Comparison of ENCODE assay signal across 20 mouse cellular contexts in the genomic region with DNA sequence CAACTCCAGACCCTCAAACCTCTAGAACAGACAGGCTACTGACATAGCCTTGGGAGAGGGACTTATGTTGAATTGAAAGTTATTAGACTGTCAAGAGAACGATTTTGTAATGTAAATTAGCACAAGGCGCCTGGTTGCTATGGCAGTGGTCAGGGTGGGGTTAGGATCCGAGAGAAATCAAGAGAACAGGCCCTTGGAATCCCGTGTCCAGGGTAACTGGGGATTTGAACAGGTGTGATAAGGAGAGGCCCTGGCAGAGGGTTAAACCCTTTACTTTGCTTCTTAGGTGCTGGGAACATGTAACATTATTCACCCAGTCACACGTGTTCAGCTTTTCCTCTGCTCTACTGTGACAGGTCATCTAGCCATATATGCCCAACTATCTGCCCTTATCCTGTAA.
DNase-seq lines count a peak whose midpoint lies in the region; ATAC-seq and TF ChIP-seq lines count a peak whose summit lies in the region.
"Had no signal": no experiment of that assay in that cellular context is flagged by ENCODE, and none has a peak within 500 bp of the region (broad histone marks: within the 10 kb centered on the region; RNA-seq: fewer than 3 reads in every experiment).

No protein-coding gene starts in this region.

- no peak overlapping the region for H3K4me3 ChIP-seq in heart, embryonic 16.5 days (ENCODE audit: low read length)
- H3K4me3 ChIP-seq in left cerebral cortex, adult 2 months: no peak overlapping the region
- H3K4me3 ChIP-seq in stomach, embryonic 14.5 days (ENCODE audit: low read depth, low read length): no peak overlapping the region
- H3K4me3 ChIP-seq: embryonic facial prominence, embryonic 12.5 days; gastrocnemius, adult 2 months; hindbrain, embryonic 12.5 days; megakaryocyte, embryonic 14.5 days had no signal

- intact Hi-C loops in left cerebral cortex, adult 2 months (cut with DNase I): loop anchor here (5.0 to 10.0 kb wide), 4 partner anchors 71 to 409 kb away; partner anchors contain the start of gene 4933402D24Rik
- intact Hi-C loops in left cerebral cortex, postnatal 10 days (cut with DNase I): loop anchor here (5.0 to 10.0 kb wide), 2 partner anchors 79 to 406 kb away; no protein-coding TSS in a partner anchor
- intact Hi-C loops in heart, postnatal 14 days (cut with DNase I): loop anchor here (10.0 kb wide), 1 partner anchor 496 kb away; the partner anchor contains the start of gene Creb1

- no peak for DNase-seq in heart, adult 18-20 months
- DNase-seq in left cerebral cortex, adult 2 months (ENCODE audit: extremely low spot score in 1 of 2, low spot score in 2 of 2): no peak
- DNase-seq in left cerebral cortex, postnatal 10 days (ENCODE audit: extremely low spot score in 1 of 2, low spot score in 2 of 2): no peak
- DNase-seq in R1 (ENCODE audit: low read depth, low spot score): peak; percentile 61
- DNase-seq in adrenal gland, postnatal 25 days: no peak
- DNase-seq in heart, postnatal 14 days: no peak
- DNase-seq: adrenal gland, adult 2 months; cerebellum, adult 11-12 months; cerebellum, postnatal 10 days; gastrocnemius, adult 2 months; kidney, adult 18-20 months; kidney, postnatal 4 days; layer of hippocampus, adult 9-11 months; lung, postnatal 36 days had no signal

- peaks cover 8% of the 10 kb centered on the region for H3K36me3 ChIP-seq in heart, embryonic 16.5 days (ENCODE audit: control insufficient read depth, insufficient read depth)
- peaks cover 5% of the 10 kb centered on the region; the same call in 1 of the 2 replicates for H3K36me3 ChIP-seq in stomach, embryonic 14.5 days (ENCODE audit: control insufficient read depth, insufficient read depth, low read length)

- H3K4me2 ChIP-seq in heart, embryonic 16.5 days (ENCODE audit: low read depth, low read length): no peak overlapping the region
- H3K4me2 ChIP-seq in stomach, embryonic 14.5 days (replicated peaks; ENCODE audit: low read depth, low read length): no peak overlapping the region
- H3K4me2 ChIP-seq: embryonic facial prominence, embryonic 12.5 days; hindbrain, embryonic 12.5 days had no signal

- no peak for ATAC-seq in heart, embryonic 16.5 days (replicated peaks; ENCODE audit: extremely low read depth, insufficient read depth, low FRiP score)
- peak; percentile 59 for ATAC-seq in stomach, embryonic 14.5 days (ENCODE audit: insufficient number of reproducible peaks, insufficient read depth, low FRiP score, low read depth)
- ATAC-seq: CD4-positive, CD25-positive, alpha-beta regulatory T cell, adult 4 months had no signal

- 0 out of 2 replicates have a peak overlapping the region, but pooled peaks have one; percentile 4 for H3K27ac ChIP-seq in heart, embryonic 16.5 days (ENCODE audit: low read length)
- peak overlapping the region; percentile 42; the same call in 1 of the 2 replicates for H3K27ac ChIP-seq in left cerebral cortex, adult 2 months
- H3K27ac ChIP-seq in stomach, embryonic 14.5 days (ENCODE audit: low read length): no peak overlapping the region
- H3K27ac ChIP-seq: embryonic facial prominence, embryonic 12.5 days; hindbrain, embryonic 12.5 days had no signal

- no peaks in the 10 kb centered on the region for H3K27me3 ChIP-seq in heart, embryonic 16.5 days (ENCODE audit: control insufficient read depth, insufficient read depth, low read length)
- H3K27me3 ChIP-seq in stomach, embryonic 14.5 days (ENCODE audit: control insufficient read depth, insufficient read depth, low read length): no peaks in the 10 kb centered on the region
- H3K27me3 ChIP-seq: embryonic facial prominence, embryonic 12.5 days; hindbrain, embryonic 12.5 days; megakaryocyte, embryonic 14.5 days had no signal

- no peak for TF ChIP-seq CTCF in left cerebral cortex, adult 2 months (IDR thresholded peaks at IDR 0.05)

- H3K4me1 ChIP-seq in heart, embryonic 16.5 days (ENCODE audit: control insufficient read depth, insufficient read depth, low read length): peaks cover 49% of the 10 kb centered on the region
- no peaks in the 10 kb centered on the region for H3K4me1 ChIP-seq in stomach, embryonic 14.5 days (ENCODE audit: control insufficient read depth, insufficient read depth, low read length)

- 65% methylated on average over 5 of the region's 5 CpGs for WGBS in heart, embryonic 16.5 days
- WGBS in stomach, embryonic 14.5 days: 68% methylated on average over 5 of the region's 5 CpGs

- no peak overlapping the region for H3K9ac ChIP-seq in heart, embryonic 16.5 days (ENCODE audit: low read length)
- H3K9ac ChIP-seq in stomach, embryonic 14.5 days (replicated peaks; ENCODE audit: low read depth, low read length): no peak overlapping the region
- H3K9ac ChIP-seq: embryonic facial prominence, embryonic 12.5 days; hindbrain, embryonic 12.5 days had no signal

- H3K9me3 ChIP-seq in heart, embryonic 16.5 days (replicated peaks; ENCODE audit: control insufficient read depth, low read length): no peaks in the 10 kb centered on the region
- no peaks in the 10 kb centered on the region for H3K9me3 ChIP-seq in stomach, embryonic 14.5 days (ENCODE audit: control insufficient read depth, low read depth, low read length)
- H3K9me3 ChIP-seq: embryonic facial prominence, embryonic 12.5 days; hindbrain, embryonic 12.5 days; megakaryocyte, embryonic 14.5 days had no signal
